Mouse (Mus musculus) G1E (cell line): Measurements from ENCODE around the gene Gpn3.

Source experiments
- CTCF ChIP-seq: IDR thresholded peaks from 2 replicates; pipeline ENCODE4 v1.5.1; 2012; ENCODE audit warnings: low read depth, low read length, inconsistent platforms, mixed read lengths
- GATA1 ChIP-seq: IDR thresholded peaks from 2 replicates; pipeline ENCODE4 v1.6.1; 2012; ENCODE audit warnings: borderline replicate concordance, low read length, inconsistent platforms, mixed read lengths

GRCm38 (mm10) chr5:122344260-122344659, 27.4 kb upstream of the Gpn3 start:
- TF ChIP-seq CTCF (peak; percentile 62), GATA1 (no peak)
